Mouse (Mus musculus): Measurements from ENCODE around the gene Gm20671. TPM values are rescaled to one million over a fixed set of nuclear protein-coding genes. Genes with fewer than 3 reads are reported as not detected.

The Gm20671 gene
- not detected in 2 replicates for polyA plus RNA-seq (2015; fragmentation: Nextera tagmentation; extraction: Ambion mirVana)

DNA sequence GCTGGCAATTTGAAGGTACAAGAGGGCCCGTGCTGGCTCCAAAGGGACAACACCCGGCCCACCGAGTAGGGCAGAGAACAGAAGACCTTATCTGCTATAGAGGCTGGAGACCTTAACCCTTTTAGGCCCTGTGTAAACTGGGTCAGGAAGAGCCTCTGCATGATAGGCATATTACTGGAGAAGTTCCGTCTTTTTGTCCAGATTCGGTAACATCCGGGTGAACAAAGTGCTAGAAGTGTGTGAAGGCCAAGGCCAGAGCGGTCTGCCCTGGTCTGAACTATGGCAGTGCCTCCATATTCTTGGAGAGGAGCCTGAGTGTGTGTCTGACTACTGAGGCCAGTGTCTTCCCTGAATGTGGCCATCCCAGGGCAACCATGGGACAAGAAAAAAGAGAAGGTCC is at the start of gene Gm20671:
Gene Gm20671 (minus strand): TSS at position 101 of the 400 bp plus-strand sequence.
- 82% methylated on average over 7 of the region's 7 CpGs for whole genome bisulfite sequencing
- no peak for DNase-seq (ENCODE audit: low spot score)
- Histone ChIP-seq H3K9me3 (ENCODE audit: low read length) (no peaks in the 10 kb centered on the region), H3K36me3 (ENCODE audit: insufficient read depth, low read length) (peaks cover 17% of the 10 kb centered on the region; the same call in 1 of the 2 replicates), H3K4me2 (replicated peaks; ENCODE audit: low read depth, low read length) (no peak within 1 kb of the TSS), H3K27me3 (replicated peaks; ENCODE audit: insufficient read depth, low read length) (no peaks in the 10 kb centered on the region), H3K27ac (ENCODE audit: low read length) (no peak within 1 kb of the TSS), H3K4me1 (ENCODE audit: insufficient read depth, low read depth, low read length) (no peaks in the 10 kb centered on the region), H3K9ac (replicated peaks; ENCODE audit: low read depth) (no peak within 1 kb of the TSS), H3K4me3 (ENCODE audit: low read depth, low read length) (no peak within 1 kb of the TSS)
- no peak for ATAC-seq
- TF ChIP-seq CTCF (IDR thresholded peaks at IDR 0.05) (no peak), EP300 (IDR thresholded peaks at IDR 0.05) (no peak)

DNA sequence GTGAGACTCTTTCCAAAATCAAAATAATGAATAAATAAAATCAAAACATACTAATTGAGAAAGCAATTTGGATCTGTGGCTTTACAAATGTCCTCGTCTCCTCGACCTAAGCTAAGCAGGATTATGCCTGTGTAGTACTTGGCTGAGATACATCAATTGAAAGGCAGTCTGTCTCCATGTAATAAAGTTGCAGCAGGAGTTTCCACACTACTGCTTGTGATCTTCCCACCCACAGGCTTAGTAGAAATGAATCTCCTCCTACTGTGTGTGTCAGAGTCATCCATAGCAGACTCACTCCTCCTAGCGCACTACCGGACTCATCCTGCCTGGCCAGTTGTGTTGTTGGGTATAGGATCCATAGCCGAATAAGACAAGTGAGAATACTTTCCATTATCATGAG is 45.4 kb upstream of the Gm20671 start:
- TF ChIP-seq EP300 (IDR thresholded peaks at IDR 0.05) (no peak), CTCF (IDR thresholded peaks at IDR 0.05) (no peak)
- Histone ChIP-seq H3K4me2 (replicated peaks; ENCODE audit: low read depth, low read length) (no peak overlapping the region), H3K4me3 (ENCODE audit: low read depth, low read length) (no peak overlapping the region), H3K36me3 (ENCODE audit: insufficient read depth, low read length) (0 out of 2 replicates have a peak, but pooled peaks cover 5% of the 10 kb centered on the region), H3K9me3 (ENCODE audit: low read length) (no peaks in the 10 kb centered on the region), H3K27ac (ENCODE audit: low read length) (no peak overlapping the region), H3K27me3 (replicated peaks; ENCODE audit: insufficient read depth, low read length) (no peaks in the 10 kb centered on the region), H3K4me1 (ENCODE audit: insufficient read depth, low read depth, low read length) (no peaks in the 10 kb centered on the region), H3K9ac (replicated peaks; ENCODE audit: low read depth) (no peak overlapping the region)
- no peak for DNase-seq (ENCODE audit: low spot score)
- WGBS, result 95% methylated on average over 5 of the region's 5 CpGs
- ATAC-seq, result no peak

DNA sequence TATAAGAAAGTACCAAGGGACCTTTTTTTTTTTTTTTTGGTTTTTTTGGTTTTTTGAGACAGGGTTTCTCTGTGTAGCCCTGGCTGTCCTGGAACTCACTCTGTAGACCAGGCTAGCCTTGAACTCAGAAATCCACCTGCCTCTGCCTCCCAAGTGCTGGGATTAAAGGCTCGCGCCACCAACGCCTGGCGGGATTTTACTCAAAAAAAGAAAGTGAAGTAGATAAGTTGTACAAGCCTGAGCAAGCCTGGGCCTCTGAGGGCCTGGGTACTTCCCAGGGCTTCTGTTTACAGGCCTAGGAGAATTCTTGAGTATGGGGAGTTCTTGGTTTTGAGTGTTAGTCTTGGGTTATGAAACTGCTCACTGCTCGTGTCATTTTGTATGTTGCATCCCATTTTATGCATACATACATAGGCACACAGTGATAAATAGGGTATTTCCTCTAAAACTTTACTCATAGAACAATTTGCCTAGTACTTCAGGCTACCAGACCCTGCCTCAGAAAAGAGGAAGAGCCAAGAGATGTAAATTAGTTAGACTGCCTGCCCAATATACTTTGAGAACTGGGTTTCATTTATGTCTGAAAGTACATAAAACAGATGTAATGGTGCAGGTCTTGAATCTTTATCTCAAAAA is 42.6 kb upstream of the Gm20671 start:
- no peaks in the 10 kb centered on the region for H3K9me3 ChIP-seq (ENCODE audit: low read length)
- no peak overlapping the region for H3K27ac ChIP-seq (ENCODE audit: low read length)
- 87% methylated on average over 5 of the region's 5 CpGs for WGBS
- no peaks in the 10 kb centered on the region for H3K27me3 ChIP-seq (replicated peaks; ENCODE audit: insufficient read depth, low read length)
- TF ChIP-seq EP300 (IDR thresholded peaks at IDR 0.05), result no peak
- H3K36me3 ChIP-seq (ENCODE audit: insufficient read depth, low read length), result 0 out of 2 replicates have a peak, but pooled peaks cover 5% of the 10 kb centered on the region
- H3K4me3 ChIP-seq (ENCODE audit: low read depth, low read length), result no peak overlapping the region
- ATAC-seq (no peak), DNase-seq (ENCODE audit: low spot score) (no peak)
- H3K4me2 ChIP-seq (replicated peaks; ENCODE audit: low read depth, low read length), result no peak overlapping the region
- H3K4me1 ChIP-seq (ENCODE audit: insufficient read depth, low read depth, low read length), result peaks cover 3% of the 10 kb centered on the region; the same call in 1 of the 2 replicates
- H3K9ac ChIP-seq (replicated peaks; ENCODE audit: low read depth), result no peak overlapping the region

DNA sequence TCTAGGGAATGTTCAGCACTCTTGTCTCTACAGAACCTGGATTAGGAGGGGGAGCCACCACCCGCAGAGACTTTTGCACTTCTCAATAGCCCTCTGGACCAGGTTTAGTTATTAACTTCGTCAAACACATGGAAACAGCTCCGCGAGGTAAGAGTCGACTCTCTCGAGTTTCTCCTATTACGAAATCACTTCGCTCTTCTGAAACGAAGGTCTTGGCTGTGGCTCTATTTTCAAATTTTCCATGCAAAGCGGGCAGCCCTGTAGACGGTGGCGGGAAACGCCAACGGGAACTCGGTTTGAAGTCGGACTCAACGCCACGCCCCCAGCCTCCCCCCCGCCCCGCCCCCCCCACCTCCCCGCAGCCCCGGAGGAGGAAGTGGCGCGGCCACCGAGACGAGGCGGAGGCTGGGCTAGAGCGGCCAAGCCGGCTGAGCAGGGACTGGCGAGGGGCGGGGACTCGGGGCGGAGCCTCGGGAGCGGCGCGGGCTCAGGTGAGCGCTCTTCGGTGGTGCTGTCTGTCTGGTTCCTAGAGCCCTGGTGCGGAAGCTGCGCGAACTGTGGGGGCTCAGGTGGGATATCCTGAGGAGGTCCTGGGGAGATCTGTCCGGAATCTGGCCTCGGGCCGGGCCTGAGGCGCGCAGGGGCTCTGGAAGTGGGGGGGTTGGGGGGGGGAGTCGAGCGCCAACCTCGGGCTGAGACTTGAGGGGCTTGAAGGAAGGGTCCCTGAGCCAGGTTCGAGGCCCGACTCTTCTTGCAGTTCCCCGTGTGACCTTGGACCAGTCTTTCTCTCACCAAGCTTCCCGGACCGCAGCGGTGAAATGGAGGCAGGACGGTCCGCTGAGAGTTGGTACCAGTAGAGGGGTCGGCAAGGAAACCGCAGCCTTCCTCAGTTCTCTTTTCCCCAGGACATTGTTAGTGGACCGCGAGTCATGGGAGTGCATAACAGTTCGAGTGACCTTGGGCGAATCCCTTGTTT is 36.6 kb upstream of the Gm20671 start, which contains the start of gene Depdc5:
Gene Depdc5 (plus strand): TSS at position 449 of the 976 bp plus-strand sequence.
- DNase-seq (ENCODE audit: low spot score), result peak; percentile 98
- Histone ChIP-seq H3K4me2 (replicated peaks; ENCODE audit: low read depth, low read length) (peak within 1 kb of the TSS; percentile 77), H3K36me3 (ENCODE audit: insufficient read depth, low read length) (0 out of 2 replicates have a peak, but pooled peaks cover 5% of the 10 kb centered on the region), H3K27ac (ENCODE audit: low read length) (peak within 1 kb of the TSS; percentile 68), H3K4me3 (ENCODE audit: low read depth, low read length) (peak within 1 kb of the TSS; percentile 78), H3K4me1 (ENCODE audit: insufficient read depth, low read depth, low read length) (peaks cover 9% of the 10 kb centered on the region; the same call in 1 of the 2 replicates), H3K27me3 (replicated peaks; ENCODE audit: insufficient read depth, low read length) (no peaks in the 10 kb centered on the region), H3K9me3 (ENCODE audit: low read length) (no peaks in the 10 kb centered on the region), H3K9ac (replicated peaks; ENCODE audit: low read depth) (peak within 1 kb of the TSS; percentile 76)
- ATAC-seq, result peak; percentile 99
- TF ChIP-seq CTCF (IDR thresholded peaks at IDR 0.05), result no peak
- TF ChIP-seq EP300 (IDR thresholded peaks at IDR 0.05), result peak; percentile 47
- WGBS, result under 1% methylated on average over 42 of the region's 64 CpGs

DNA sequence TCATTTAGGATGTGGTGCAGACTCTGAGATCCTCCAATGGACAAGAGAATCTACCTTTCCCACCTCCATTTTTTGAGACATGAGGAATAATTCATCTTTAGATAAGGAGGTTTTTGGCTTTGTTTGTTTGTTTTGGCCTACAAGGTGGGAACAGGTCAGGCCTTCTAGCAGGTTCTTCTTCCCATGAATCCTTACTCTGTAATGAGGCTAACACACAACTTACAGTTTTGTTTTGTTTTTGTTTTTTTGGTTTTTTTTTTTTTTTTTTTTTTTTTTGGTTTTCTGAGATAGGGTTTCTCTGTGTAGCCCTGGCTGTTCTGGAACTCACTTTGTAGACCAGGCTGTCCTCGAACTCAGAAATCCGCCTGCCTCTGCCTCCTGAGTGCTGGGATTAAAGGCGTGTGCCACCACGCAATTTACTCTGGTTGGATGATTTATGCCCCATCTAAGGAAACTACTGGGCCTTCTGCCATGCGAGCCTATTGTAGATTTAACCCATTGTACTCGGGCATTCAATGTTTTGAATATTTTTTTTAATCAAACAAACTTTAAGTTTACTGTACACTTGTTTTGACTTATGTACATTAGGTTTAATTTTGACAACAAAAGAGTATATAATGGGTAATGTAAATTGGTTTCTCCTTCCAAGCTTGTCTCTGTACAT is 35.7 kb upstream of the Gm20671 start:
- no peak for ATAC-seq
- peaks cover 9% of the 10 kb centered on the region; the same call in 1 of the 2 replicates for H3K4me1 ChIP-seq (ENCODE audit: insufficient read depth, low read depth, low read length)
- H3K27ac ChIP-seq (ENCODE audit: low read length), result no peak overlapping the region
- no peak for TF ChIP-seq EP300 (IDR thresholded peaks at IDR 0.05)
- TF ChIP-seq CTCF (IDR thresholded peaks at IDR 0.05), result no peak
- DNase-seq (ENCODE audit: low spot score), result peak; percentile 21
- H3K4me3 ChIP-seq (ENCODE audit: low read depth, low read length), result no peak overlapping the region
- H3K9me3 ChIP-seq (ENCODE audit: low read length), result no peaks in the 10 kb centered on the region
- H3K4me2 ChIP-seq (replicated peaks; ENCODE audit: low read depth, low read length), result peak overlapping the region; percentile 77
- H3K27me3 ChIP-seq (replicated peaks; ENCODE audit: insufficient read depth, low read length), result no peaks in the 10 kb centered on the region
- 39% methylated on average over 6 of the region's 6 CpGs for WGBS
- H3K9ac ChIP-seq (replicated peaks; ENCODE audit: low read depth), result no peak overlapping the region
- 0 out of 2 replicates have a peak, but pooled peaks cover 1% of the 10 kb centered on the region for H3K36me3 ChIP-seq (ENCODE audit: insufficient read depth, low read length)

Data from lung, postnatal 0 days (tissue).